Mouse (Mus musculus): Measurements from ENCODE around the gene Olfr214. TPM values are rescaled to one million over a fixed set of nuclear protein-coding genes. Genes with fewer than 3 reads are reported as not detected.
"Not testable (repeated sequence)": the region's sequence is repeated elsewhere in the genome, so short reads cannot be mapped to it uniquely, and the experiment has no call there.

Olfr214 gene
- polyA plus RNA-seq, 1 experiment, result not detected

DNA sequence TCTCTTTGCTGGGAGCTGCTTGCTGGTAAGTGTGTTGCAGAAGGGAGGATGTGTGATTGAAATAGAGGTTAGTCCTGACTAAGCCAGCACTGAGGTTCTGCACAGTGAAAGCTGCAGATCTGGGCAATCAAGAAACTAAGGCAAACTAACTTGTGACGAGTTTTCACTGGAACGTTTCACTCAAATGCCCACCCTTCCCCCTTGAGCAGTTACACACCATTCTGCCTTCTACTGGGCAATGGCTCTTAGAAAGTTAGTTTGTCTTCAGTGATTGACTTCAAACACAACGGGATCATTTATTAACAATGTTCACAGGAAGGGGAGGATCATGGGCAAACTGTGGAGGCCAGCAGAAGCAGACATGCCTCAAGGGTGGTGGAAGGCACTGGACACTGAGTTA, 917 bp downstream of the Olfr214 start:
- H3K79me2 ChIP-seq (ENCODE audit: control insufficient read depth, insufficient read depth), result no peaks in the 10 kb centered on the region
- H3K4me3 ChIP-seq, result no peak overlapping the region
- H3K4me2 ChIP-seq (ENCODE audit: low read depth), result no peak overlapping the region
- H3K36me3 ChIP-seq (ENCODE audit: control insufficient read depth, insufficient read depth), result no peaks in the 10 kb centered on the region
- no peak for TF ChIP-seq E2F4 (IDR thresholded peaks at IDR 0.05; ENCODE audit: insufficient read depth)
- no peak for TF ChIP-seq USF1 (IDR thresholded peaks at IDR 0.05; ENCODE audit: low read depth)
- TF ChIP-seq POLR2A (IDR thresholded peaks at IDR 0.05; ENCODE audit: insufficient read length, low read depth), result no peak
- TF ChIP-seq SRF (IDR thresholded peaks at IDR 0.05; ENCODE audit: control insufficient read depth, insufficient read length, low read depth), result no peak
- no peak for TF ChIP-seq MYOG (IDR thresholded peaks at IDR 0.05; ENCODE audit: control insufficient read depth in 1 of 3, insufficient read depth in 1 of 3, insufficient read length in 2 of 3, low read depth in 2 of 3)
- TF ChIP-seq REST (IDR thresholded peaks at IDR 0.05; ENCODE audit: insufficient read depth, insufficient read length), result no peak
- no peak for TF ChIP-seq POLR2AphosphoS2 (IDR thresholded peaks at IDR 0.05; ENCODE audit: insufficient read length, low read depth)
- TF ChIP-seq TCF12 (IDR thresholded peaks at IDR 0.05; ENCODE audit: insufficient read depth, poor library complexity, severe bottlenecking), result no peak
- H3ac ChIP-seq (ENCODE audit: control insufficient read depth, insufficient read length), result no peak overlapping the region
- H3K27me3 ChIP-seq (ENCODE audit: control insufficient read depth, insufficient read depth, insufficient read length), result no peaks in the 10 kb centered on the region

GRCm38 (mm10) chr6:116569834-116570233, 15.8 kb downstream of the Olfr214 start:
- Histone ChIP-seq H3ac (ENCODE audit: control insufficient read depth, insufficient read length) (no peak overlapping the region), H3K36me3 (ENCODE audit: control insufficient read depth, insufficient read depth) (no peaks in the 10 kb centered on the region)

GRCm38 (mm10) chr6:116584095-116584494, 30.1 kb downstream of the Olfr214 start, which contains the start of gene Olfr215:
TSS of gene Olfr215 (minus strand) at chr6:116584195.
- H3K4me3 ChIP-seq, result no peak within 1 kb of the TSS
- no peak within 1 kb of the TSS for H3ac ChIP-seq (ENCODE audit: control insufficient read depth, insufficient read length)
- TF ChIP-seq E2F4 (IDR thresholded peaks at IDR 0.05; ENCODE audit: insufficient read depth) (no peak), MYOD1 (IDR thresholded peaks at IDR 0.05; ENCODE audit: control insufficient read depth in 1 of 3, insufficient read length in 2 of 3, low read depth in 2 of 3) (no peak), POLR2A (IDR thresholded peaks at IDR 0.05; ENCODE audit: insufficient read length, low read depth) (no peak), POLR2AphosphoS2 (IDR thresholded peaks at IDR 0.05; ENCODE audit: insufficient read length, low read depth) (no peak), REST (IDR thresholded peaks at IDR 0.05; ENCODE audit: insufficient read depth, insufficient read length) (no peak), TCF3 (IDR thresholded peaks at IDR 0.05; ENCODE audit: insufficient read length, low read depth) (no peak), SRF (IDR thresholded peaks at IDR 0.05; ENCODE audit: control insufficient read depth, insufficient read length, low read depth) (no peak), USF1 (IDR thresholded peaks at IDR 0.05; ENCODE audit: low read depth) (no peak), MYOG (IDR thresholded peaks at IDR 0.05; ENCODE audit: control insufficient read depth in 1 of 3, insufficient read depth in 1 of 3, insufficient read length in 2 of 3, low read depth in 2 of 3) (no peak), TCF12 (IDR thresholded peaks at IDR 0.05; ENCODE audit: insufficient read depth, poor library complexity, severe bottlenecking) (no peak), MAX (IDR thresholded peaks at IDR 0.05; ENCODE audit: low read depth) (no peak), CEBPB (IDR thresholded peaks at IDR 0.05; ENCODE audit: insufficient read depth, poor library complexity, severe bottlenecking) (no peak)
- H3K79me2 ChIP-seq (ENCODE audit: control insufficient read depth, insufficient read depth), result no peaks in the 10 kb centered on the region
- peaks cover 5% of the 10 kb centered on the region for H3K27me3 ChIP-seq (ENCODE audit: control insufficient read depth, insufficient read depth, insufficient read length)
- no peaks in the 10 kb centered on the region for H3K36me3 ChIP-seq (ENCODE audit: control insufficient read depth, insufficient read depth)
- no peak within 1 kb of the TSS for H3K4me2 ChIP-seq (ENCODE audit: low read depth)

More at GRCm38 (mm10) chr6:116569834-116570233, 15.8 kb downstream of the Olfr214 start:
- no peaks in the 10 kb centered on the region for H3K79me2 ChIP-seq (ENCODE audit: control insufficient read depth, insufficient read depth)
- no peak overlapping the region for H3K4me3 ChIP-seq
- no peaks in the 10 kb centered on the region for H3K27me3 ChIP-seq (ENCODE audit: control insufficient read depth, insufficient read depth, insufficient read length)
- H3K4me2 ChIP-seq (ENCODE audit: low read depth), result no peak overlapping the region
- no peak for TF ChIP-seq SRF (IDR thresholded peaks at IDR 0.05; ENCODE audit: control insufficient read depth, insufficient read length, low read depth)
- no peak for TF ChIP-seq USF1 (IDR thresholded peaks at IDR 0.05; ENCODE audit: low read depth)
- no peak for TF ChIP-seq POLR2A (IDR thresholded peaks at IDR 0.05; ENCODE audit: insufficient read length, low read depth)
- TF ChIP-seq MAX (IDR thresholded peaks at IDR 0.05; ENCODE audit: low read depth), result no peak
- TF ChIP-seq MYOD1 (IDR thresholded peaks at IDR 0.05; ENCODE audit: control insufficient read depth in 1 of 3, insufficient read length in 2 of 3, low read depth in 2 of 3), result no peak
- TF ChIP-seq TCF3 (IDR thresholded peaks at IDR 0.05; ENCODE audit: insufficient read length, low read depth), result no peak
- TF ChIP-seq TCF12 (IDR thresholded peaks at IDR 0.05; ENCODE audit: insufficient read depth, poor library complexity, severe bottlenecking), result no peak

DNA sequence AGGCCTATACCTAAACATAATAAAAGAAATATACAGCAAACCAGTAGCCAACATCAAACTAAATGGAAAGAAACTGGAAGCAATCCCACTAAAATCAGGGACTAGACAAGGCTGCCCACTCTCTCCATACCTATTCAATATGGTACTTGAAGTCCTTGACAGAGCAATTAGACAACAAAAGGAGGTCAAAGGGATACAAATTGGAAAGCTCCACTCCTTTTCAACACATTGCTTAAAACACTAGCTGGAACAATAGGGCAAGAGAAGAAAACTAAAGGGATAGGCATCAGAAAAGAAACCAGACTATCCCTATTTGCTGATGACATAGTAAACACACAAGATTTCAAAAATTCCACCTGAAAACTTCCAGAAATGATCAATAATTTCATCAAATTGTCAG, 46.9 kb downstream of the Olfr214 start:
- not testable (repeated sequence) for H3K79me2 ChIP-seq (ENCODE audit: control insufficient read depth, insufficient read depth); H3K4me2 ChIP-seq (ENCODE audit: low read depth); H3K36me3 ChIP-seq (ENCODE audit: control insufficient read depth, insufficient read depth); H3ac ChIP-seq (ENCODE audit: control insufficient read depth, insufficient read length); H3K27me3 ChIP-seq (ENCODE audit: control insufficient read depth, insufficient read depth, insufficient read length); H3K4me3 ChIP-seq

DNA sequence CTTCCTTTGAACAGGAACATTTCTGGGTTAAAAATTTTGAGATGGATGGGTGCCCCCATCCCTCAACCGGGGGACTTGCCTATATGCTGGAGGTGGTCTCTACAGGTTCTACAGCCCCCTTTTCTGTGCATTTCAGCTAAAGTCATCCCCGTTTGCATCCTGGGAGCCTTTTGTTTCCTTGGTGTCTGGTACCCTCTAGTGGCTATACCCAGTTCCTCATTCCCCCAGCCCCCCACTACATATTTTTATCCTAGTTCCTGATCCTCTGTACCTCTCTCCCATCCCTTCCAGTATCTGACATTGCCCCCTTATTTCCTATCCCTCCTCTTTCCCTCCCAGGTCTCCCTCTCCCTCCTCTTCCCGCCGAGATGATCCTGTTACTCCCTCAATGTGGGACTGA, 53.2 kb downstream of the Olfr214 start:
- no peaks in the 10 kb centered on the region for H3K79me2 ChIP-seq (ENCODE audit: control insufficient read depth, insufficient read depth)
- H3K4me2 ChIP-seq (ENCODE audit: low read depth), result no peak overlapping the region
- no peak overlapping the region for H3K4me3 ChIP-seq
- no peak for TF ChIP-seq USF1 (IDR thresholded peaks at IDR 0.05; ENCODE audit: low read depth)
- TF ChIP-seq CEBPB (IDR thresholded peaks at IDR 0.05; ENCODE audit: insufficient read depth, poor library complexity, severe bottlenecking), result no peak
- no peak for TF ChIP-seq POLR2A (IDR thresholded peaks at IDR 0.05; ENCODE audit: insufficient read length, low read depth)
- TF ChIP-seq MYOD1 (IDR thresholded peaks at IDR 0.05; ENCODE audit: control insufficient read depth in 1 of 3, insufficient read length in 2 of 3, low read depth in 2 of 3), result no peak
- TF ChIP-seq MAX (IDR thresholded peaks at IDR 0.05; ENCODE audit: low read depth), result no peak
- no peak for TF ChIP-seq SRF (IDR thresholded peaks at IDR 0.05; ENCODE audit: control insufficient read depth, insufficient read length, low read depth)
- no peak for TF ChIP-seq POLR2AphosphoS2 (IDR thresholded peaks at IDR 0.05; ENCODE audit: insufficient read length, low read depth)
- no peak for TF ChIP-seq E2F4 (IDR thresholded peaks at IDR 0.05; ENCODE audit: insufficient read depth)
- no peak for TF ChIP-seq REST (IDR thresholded peaks at IDR 0.05; ENCODE audit: insufficient read depth, insufficient read length)
- no peak for TF ChIP-seq TCF3 (IDR thresholded peaks at IDR 0.05; ENCODE audit: insufficient read length, low read depth)
- TF ChIP-seq MYOG (IDR thresholded peaks at IDR 0.05; ENCODE audit: control insufficient read depth in 1 of 3, insufficient read depth in 1 of 3, insufficient read length in 2 of 3, low read depth in 2 of 3), result no peak
- no peak for TF ChIP-seq TCF12 (IDR thresholded peaks at IDR 0.05; ENCODE audit: insufficient read depth, poor library complexity, severe bottlenecking)
- H3K36me3 ChIP-seq (ENCODE audit: control insufficient read depth, insufficient read depth), result no peaks in the 10 kb centered on the region
- H3ac ChIP-seq (ENCODE audit: control insufficient read depth, insufficient read length), result no peak overlapping the region
- H3K27me3 ChIP-seq (ENCODE audit: control insufficient read depth, insufficient read depth, insufficient read length), result no peaks in the 10 kb centered on the region

Other genes starting within 250 kb of the Olfr214 start
- 38.8 TPM for gene March8, start 216.2 kb upstream of the Olfr214 start, polyA plus RNA-seq (2012; fragmentation: generic; extraction: Trizol)
- 21.7 TPM for gene Alox5, start 93.1 kb upstream of the Olfr214 start, polyA plus RNA-seq (2012; fragmentation: generic; extraction: Trizol)
- not detected for gene Olfr211, start 65.1 kb upstream of the Olfr214 start, polyA plus RNA-seq (2012; fragmentation: generic; extraction: Trizol)
- not detected for gene Olfr212, start 47.7 kb upstream of the Olfr214 start, polyA plus RNA-seq (2012; fragmentation: generic; extraction: Trizol)
- gene Olfr213, start 15.8 kb upstream of the Olfr214 start, polyA plus RNA-seq (2012; fragmentation: generic; extraction: Trizol), result not detected
- 0.48 TPM for gene Gm5580, start 3.1 kb upstream of the Olfr214 start, polyA plus RNA-seq (2012; fragmentation: generic; extraction: Trizol)
- 0.14 TPM for gene Olfr215, start 30.0 kb downstream of the Olfr214 start, polyA plus RNA-seq (2012; fragmentation: generic; extraction: Trizol)
- gene Zfp422, start 74.8 kb downstream of the Olfr214 start, polyA plus RNA-seq (2012; fragmentation: generic; extraction: Trizol), result 5.2 TPM
- gene Depp1, start 96.4 kb downstream of the Olfr214 start, polyA plus RNA-seq (2012; fragmentation: generic; extraction: Trizol), result 12.0 TPM
- 0.86 TPM for gene Rassf4, start 119.7 kb downstream of the Olfr214 start, polyA plus RNA-seq (2012; fragmentation: generic; extraction: Trizol)
- 0.04 TPM for gene Tmem72, start 162.7 kb downstream of the Olfr214 start, polyA plus RNA-seq (2012; fragmentation: generic; extraction: Trizol)